Mouse (Mus musculus) erythroid progenitor cell, adult 5-6 weeks (primary cell): ENCODE measurements around the gene Zfp184. TPM values are rescaled to one million over a fixed set of nuclear protein-coding genes. Genes with fewer than 3 reads are reported as not detected.

ENCODE experiments used
- ATAC-seq: replicated peaks from 2 replicates; pipeline ENCODE4 v1.8.0; 2016; ENCODE audit warnings: moderate number of reproducible peaks, mild to moderate bottlenecking, moderate TSS enrichment, inconsistent platforms; ENCODE audit not compliant: poor library complexity, low FRiP score, severe bottlenecking
- total RNA-seq, 2 experiments: library from RNA; stranded (forward) in 1 of 2; stranded (reverse) in 1 of 2; fragments of 150-400 nt in 1 of 2; fragments of 186-747, 209-891 nt in 1 of 2; gene quantifications; 2 replicates each; pipeline versions ENCODE4 v1.2.3 to v1.2.4; 2015 to 2017; ENCODE audit warnings: low replicate concordance in 2 of 2

Gene Zfp184
- total RNA-seq, 2 experiments from 2014 or later, result not detected

GRCm38 (mm10) chr13:22006334-22007120 is 61.6 kb downstream of the Zfp184 start:
- peak; percentile 42 for ATAC-seq

DNA sequence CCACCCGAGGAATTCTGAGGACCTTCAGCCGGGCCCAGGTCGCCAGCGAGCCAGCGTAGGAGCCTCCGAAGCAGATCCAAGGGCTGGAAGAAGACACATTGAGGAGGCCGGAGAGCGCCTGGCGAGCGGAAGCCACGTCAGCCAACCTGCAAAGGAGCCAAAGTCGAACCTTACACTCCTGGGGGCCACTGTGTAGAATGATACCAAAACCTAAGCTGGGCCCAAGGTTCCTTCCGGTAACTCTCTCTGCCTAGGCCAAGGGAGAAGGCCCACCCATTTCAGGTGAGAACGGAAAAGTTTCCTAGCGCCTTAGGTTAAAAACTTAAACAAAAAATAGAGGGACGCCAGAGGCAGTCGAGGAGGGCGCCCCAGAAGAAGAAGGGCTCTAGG is 62.2 kb downstream of the Zfp184 start:
- no peak for ATAC-seq

DNA sequence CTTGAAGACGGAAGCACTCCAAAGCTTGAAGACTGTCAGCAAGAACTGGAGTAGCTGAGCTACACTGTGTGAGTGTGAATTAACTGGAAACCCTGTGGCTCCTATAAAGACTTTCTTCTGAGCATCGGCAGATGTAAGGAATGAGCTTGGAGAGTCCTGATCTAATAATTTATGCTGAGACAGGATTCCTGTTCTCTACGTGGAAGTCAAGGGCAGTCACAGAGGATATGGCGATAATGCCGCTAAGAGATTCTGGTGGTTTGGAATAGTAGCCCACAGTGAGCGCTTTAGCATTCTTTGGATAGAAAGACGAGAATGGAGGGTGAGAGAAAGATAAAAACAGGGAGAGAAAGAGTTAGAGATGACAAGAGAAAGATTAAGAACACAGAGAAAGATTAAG is 63.0 kb downstream of the Zfp184 start:
- ATAC-seq, result no peak

DNA sequence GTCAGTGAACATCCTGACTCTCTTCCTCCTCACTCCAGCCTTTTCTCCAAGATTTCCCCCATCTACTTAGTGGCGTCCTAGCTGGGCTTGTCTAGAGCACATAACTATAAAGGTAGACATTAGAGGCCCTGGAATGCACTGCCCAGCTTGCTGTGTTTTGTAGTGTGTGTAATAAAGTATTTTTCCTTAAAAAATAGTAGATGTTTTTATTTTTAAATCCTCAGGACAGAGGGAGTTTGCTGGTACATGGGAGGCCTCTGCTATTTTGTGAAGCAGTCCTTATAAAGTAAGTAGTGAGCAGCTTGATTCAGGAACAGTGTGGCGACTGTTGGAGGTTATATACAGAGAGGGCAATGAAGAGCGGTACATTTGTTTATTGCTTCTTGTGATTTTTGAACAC is 63.8 kb downstream of the Zfp184 start:
- ATAC-seq, result no peak

- ATAC-seq, result no peak
Measured at GRCm38 (mm10) chr13:22009642-22010041, 64.7 kb downstream of the Zfp184 start, which contains the start of gene Prss16. TSS of gene Prss16 (minus strand) at chr13:22009742.

Other genes with a start within 250 kb of the Zfp184 start
- not detected in 2 replicates for gene Olfr1359, start 247.0 kb upstream of the Zfp184 start, total RNA-seq (2015; ENCODE audit: low replicate concordance)
- not detected in 2 replicates for gene Olfr1359, start 247.0 kb upstream of the Zfp184 start, total RNA-seq (2017; ENCODE audit: low replicate concordance)
- 989 and 1,130 TPM in 2 replicates for gene Hist1h2bl, start 229.0 kb upstream of the Zfp184 start, total RNA-seq (2015; ENCODE audit: low replicate concordance)
- gene Hist1h2bl, start 229.0 kb upstream of the Zfp184 start, total RNA-seq (2017; ENCODE audit: low replicate concordance), result 1,595 and 2,060 TPM in 2 replicates
- 22.6 and 24.1 TPM in 2 replicates for gene Hist1h2ai, start 228.7 kb upstream of the Zfp184 start, total RNA-seq (2015; ENCODE audit: low replicate concordance)
- gene Hist1h2ai, start 228.7 kb upstream of the Zfp184 start, total RNA-seq (2017; ENCODE audit: low replicate concordance), result 2,450 and 5,888 TPM in 2 replicates
- gene Hist1h3h, start 227.4 kb upstream of the Zfp184 start, total RNA-seq (2015; ENCODE audit: low replicate concordance), result 64.9 and 143 TPM in 2 replicates
- gene Hist1h3h, start 227.4 kb upstream of the Zfp184 start, total RNA-seq (2017; ENCODE audit: low replicate concordance), result 379 and 793 TPM in 2 replicates
- gene Hist1h2bm, start 223.1 kb upstream of the Zfp184 start, total RNA-seq (2015; ENCODE audit: low replicate concordance), result 396 and 580 TPM in 2 replicates
- gene Hist1h2bm, start 223.1 kb upstream of the Zfp184 start, total RNA-seq (2017; ENCODE audit: low replicate concordance), result 1,330 and 1,438 TPM in 2 replicates
- gene Hist1h4j, start 210.0 kb upstream of the Zfp184 start, total RNA-seq (2015; ENCODE audit: low replicate concordance), result 12.6 and 18.4 TPM in 2 replicates
- 900 and 1,530 TPM in 2 replicates for gene Hist1h4j, start 210.0 kb upstream of the Zfp184 start, total RNA-seq (2017; ENCODE audit: low replicate concordance)
- gene Hist1h4k, start 194.6 kb upstream of the Zfp184 start, total RNA-seq (2015; ENCODE audit: low replicate concordance), result 298 and 381 TPM in 2 replicates
- gene Hist1h4k, start 194.6 kb upstream of the Zfp184 start, total RNA-seq (2017; ENCODE audit: low replicate concordance), result 3,827 and 6,951 TPM in 2 replicates
- 480 and 792 TPM in 2 replicates for gene Hist1h2ak, start 191.3 kb upstream of the Zfp184 start, total RNA-seq (2015; ENCODE audit: low replicate concordance)
- gene Hist1h2ak, start 191.3 kb upstream of the Zfp184 start, total RNA-seq (2017; ENCODE audit: low replicate concordance), result 4,887 and 6,345 TPM in 2 replicates
- 1,688 and 1,944 TPM in 2 replicates for gene Hist1h2bn, start 191.0 kb upstream of the Zfp184 start, total RNA-seq (2015; ENCODE audit: low replicate concordance)
- gene Hist1h2bn, start 191.0 kb upstream of the Zfp184 start, total RNA-seq (2017; ENCODE audit: low replicate concordance), result 6,530 and 7,011 TPM in 2 replicates
- 1,815 and 1,971 TPM in 2 replicates for gene Hist1h1b, start 164.5 kb upstream of the Zfp184 start, total RNA-seq (2015; ENCODE audit: low replicate concordance)
- 4,746 and 7,405 TPM in 2 replicates for gene Hist1h1b, start 164.5 kb upstream of the Zfp184 start, total RNA-seq (2017; ENCODE audit: low replicate concordance)
- 807 and 971 TPM in 2 replicates for gene Hist1h3i, start 161.7 kb upstream of the Zfp184 start, total RNA-seq (2015; ENCODE audit: low replicate concordance)
- gene Hist1h3i, start 161.7 kb upstream of the Zfp184 start, total RNA-seq (2017; ENCODE audit: low replicate concordance), result 793 and 862 TPM in 2 replicates
- 9.4 and 13.4 TPM in 2 replicates for gene Hist1h2an, start 157.9 kb upstream of the Zfp184 start, total RNA-seq (2015; ENCODE audit: low replicate concordance)
- gene Hist1h2an, start 157.9 kb upstream of the Zfp184 start, total RNA-seq (2017; ENCODE audit: low replicate concordance), result 1,681 and 2,099 TPM in 2 replicates
- gene Hist1h2bp, start 157.6 kb upstream of the Zfp184 start, total RNA-seq (2015; ENCODE audit: low replicate concordance), result 31.0 and 96.0 TPM in 2 replicates
- gene Hist1h2bp, start 157.6 kb upstream of the Zfp184 start, total RNA-seq (2017; ENCODE audit: low replicate concordance), result 241 and 315 TPM in 2 replicates
- gene Hist1h2bq, start 134.9 kb upstream of the Zfp184 start, total RNA-seq (2015; ENCODE audit: low replicate concordance), result 607 and 1,040 TPM in 2 replicates
- 124 and 1,223 TPM in 2 replicates for gene Hist1h2bq, start 134.9 kb upstream of the Zfp184 start, total RNA-seq (2017; ENCODE audit: low replicate concordance)
- gene Hist1h2ao, start 134.6 kb upstream of the Zfp184 start, total RNA-seq (2015; ENCODE audit: low replicate concordance), result 587 and 743 TPM in 2 replicates
- gene Hist1h2ao, start 134.6 kb upstream of the Zfp184 start, total RNA-seq (2017; ENCODE audit: low replicate concordance), result 2,181 TPM in 1 of 2 replicates, not detected in the other
- gene Hist1h4m, start 133.3 kb upstream of the Zfp184 start, total RNA-seq (2015; ENCODE audit: low replicate concordance), result 328 and 512 TPM in 2 replicates
- gene Hist1h4m, start 133.3 kb upstream of the Zfp184 start, total RNA-seq (2017; ENCODE audit: low replicate concordance), result 4,244 and 7,239 TPM in 2 replicates
- 169 and 258 TPM in 2 replicates for gene Hist1h4n, start 112.9 kb upstream of the Zfp184 start, total RNA-seq (2015; ENCODE audit: low replicate concordance)
- gene Hist1h4n, start 112.9 kb upstream of the Zfp184 start, total RNA-seq (2017; ENCODE audit: low replicate concordance), result 2,740 and 4,790 TPM in 2 replicates
- gene Hist1h2ap, start 111.6 kb upstream of the Zfp184 start, total RNA-seq (2015; ENCODE audit: low replicate concordance), result 209 and 329 TPM in 2 replicates
- gene Hist1h2ap, start 111.6 kb upstream of the Zfp184 start, total RNA-seq (2017; ENCODE audit: low replicate concordance), result 6,300 and 16,342 TPM in 2 replicates
- 696 and 939 TPM in 2 replicates for gene Hist1h2br, start 111.4 kb upstream of the Zfp184 start, total RNA-seq (2015; ENCODE audit: low replicate concordance)
- gene Hist1h2br, start 111.4 kb upstream of the Zfp184 start, total RNA-seq (2017; ENCODE audit: low replicate concordance), result 393 and 1,610 TPM in 2 replicates
- gene Pom121l2, start 36.1 kb downstream of the Zfp184 start, total RNA-seq (2015; ENCODE audit: low replicate concordance), result not detected in 2 replicates
- gene Pom121l2, start 36.1 kb downstream of the Zfp184 start, total RNA-seq (2017; ENCODE audit: low replicate concordance), result not detected in 2 replicates
- 4.0 TPM in 1 of 2 replicates, not detected in the other for gene Prss16, start 64.6 kb downstream of the Zfp184 start, total RNA-seq (2015; ENCODE audit: low replicate concordance)
- gene Prss16, start 64.6 kb downstream of the Zfp184 start, total RNA-seq (2017; ENCODE audit: low replicate concordance), result not detected in 2 replicates
- 4.6 TPM in 1 of 2 replicates, not detected in the other for gene Hist1h2ah, start 90.5 kb downstream of the Zfp184 start, total RNA-seq (2015; ENCODE audit: low replicate concordance)
- gene Hist1h2ah, start 90.5 kb downstream of the Zfp184 start, total RNA-seq (2017; ENCODE audit: low replicate concordance), result 2,615 and 4,600 TPM in 2 replicates
- 206 and 707 TPM in 2 replicates for gene Hist1h2bk, start 90.8 kb downstream of the Zfp184 start, total RNA-seq (2015; ENCODE audit: low replicate concordance)
- 2,593 and 2,906 TPM in 2 replicates for gene Hist1h2bk, start 90.8 kb downstream of the Zfp184 start, total RNA-seq (2017; ENCODE audit: low replicate concordance)
- gene Hist1h4i, start 96.3 kb downstream of the Zfp184 start, total RNA-seq (2015; ENCODE audit: low replicate concordance), result 116 and 173 TPM in 2 replicates
- gene Hist1h4i, start 96.3 kb downstream of the Zfp184 start, total RNA-seq (2017; ENCODE audit: low replicate concordance), result 364 and 489 TPM in 2 replicates
- gene Hist1h2ag, start 97.8 kb downstream of the Zfp184 start, total RNA-seq (2015; ENCODE audit: low replicate concordance), result 142 and 172 TPM in 2 replicates
- 3,967 and 4,951 TPM in 2 replicates for gene Hist1h2ag, start 97.8 kb downstream of the Zfp184 start, total RNA-seq (2017; ENCODE audit: low replicate concordance)
- 153 and 245 TPM in 2 replicates for gene Hist1h2bj, start 98.1 kb downstream of the Zfp184 start, total RNA-seq (2015; ENCODE audit: low replicate concordance)
- 1,461 and 1,550 TPM in 2 replicates for gene Hist1h2bj, start 98.1 kb downstream of the Zfp184 start, total RNA-seq (2017; ENCODE audit: low replicate concordance)
- gene Vmn1r188, start 139.3 kb downstream of the Zfp184 start, total RNA-seq (2015; ENCODE audit: low replicate concordance), result not detected in 2 replicates
- gene Vmn1r188, start 139.3 kb downstream of the Zfp184 start, total RNA-seq (2017; ENCODE audit: low replicate concordance), result 0.26 TPM in 1 of 2 replicates, not detected in the other
- 0.36 TPM in 1 of 2 replicates, not detected in the other for gene Vmn1r189, start 160.7 kb downstream of the Zfp184 start, total RNA-seq (2015; ENCODE audit: low replicate concordance)
- gene Vmn1r189, start 160.7 kb downstream of the Zfp184 start, total RNA-seq (2017; ENCODE audit: low replicate concordance), result not detected in 2 replicates
- not detected in 2 replicates for gene Vmn1r191, start 238.9 kb downstream of the Zfp184 start, total RNA-seq (2015; ENCODE audit: low replicate concordance)
- not detected in 2 replicates for gene Vmn1r191, start 238.9 kb downstream of the Zfp184 start, total RNA-seq (2017; ENCODE audit: low replicate concordance)
- gene Vmn1r192, start 246.0 kb downstream of the Zfp184 start, total RNA-seq (2015; ENCODE audit: low replicate concordance), result not detected in 2 replicates
- not detected in 2 replicates for gene Vmn1r192, start 246.0 kb downstream of the Zfp184 start, total RNA-seq (2017; ENCODE audit: low replicate concordance)